Mouse (Mus musculus) embryonic facial prominence, embryonic 10.5 days (tissue): ENCODE measurements around the gene Barx2. TPM values are rescaled to one million over a fixed set of nuclear protein-coding genes. Genes with fewer than 3 reads are reported as not detected.

Experiments used
- DNase-seq: peaks from one replicate; pipeline ENCODE4 v3.0.0-alpha.2; 2017; ENCODE audit warnings: low spot score
- H3K27ac ChIP-seq: fragments of 300-500 bp; sonication (generic); replicated peaks from 2 replicates; pipeline ENCODE4 v1.5.1; 2016; ENCODE audit warnings: mild to moderate bottlenecking
- H3K27me3 ChIP-seq: fragments of 300-500 bp; sonication (generic); replicated peaks from 2 replicates; pipeline ENCODE4 v1.6.1; 2016; ENCODE audit warnings: low read depth, mild to moderate bottlenecking; ENCODE audit not compliant: poor library complexity, severe bottlenecking
- H3K36me3 ChIP-seq: fragments of 300-500 bp; sonication (generic); replicated peaks from 2 replicates; pipeline ENCODE4 v1.6.1; 2016; ENCODE audit warnings: mild to moderate bottlenecking, moderate library complexity
- H3K4me1 ChIP-seq: fragments of 300-500 bp; sonication (generic); 2 replicates; pipeline ENCODE4 v1.6.1; 2016
- H3K4me3 ChIP-seq: fragments of 300-500 bp; sonication (generic); 2 replicates; pipeline ENCODE4 v1.5.1; 2016; ENCODE audit warnings: mild to moderate bottlenecking, moderate library complexity
- H3K9me3 ChIP-seq: fragments of 300-500 bp; sonication (generic); 2 replicates; pipeline ENCODE4 v1.6.1; 2016; ENCODE audit warnings: mild to moderate bottlenecking
- WGBS: fragments of 180-500 bp; shearing (Covaris S2); methylation state at CpG from one replicate; pipeline ENCODE4 v1.1.7; 2016; 5-methylcytosine and 5-hydroxymethylcytosine counted together
- polyA plus RNA-seq: library from polyadenylated mRNA; unstranded; fragments of >200 nt; fragmentation: Nextera tagmentation; extraction: Ambion mirVana; gene quantifications from 2 replicates; pipeline ENCODE4 v1.2.1, GENCODE M21; 2016

Gene Barx2
- polyA plus RNA-seq, 1 experiment from 2014 or later: 0.72 TPM

- peak; percentile 88 for DNase-seq
- Histone ChIP-seq H3K27ac (no peak overlapping the region), H3K4me3 (no peak overlapping the region), H3K36me3 (no peaks in the 10 kb centered on the region), H3K4me1 (peaks cover 5% of the 10 kb centered on the region), H3K27me3 (peaks cover 3% of the 10 kb centered on the region; the same call in 1 of the 2 replicates), H3K9me3 (no peaks in the 10 kb centered on the region)
- WGBS: 21% methylated on average over 22 of the region's 22 CpGs
Measured at GRCm38 (mm10) chr9:31925830-31926624, 12.8 kb upstream of the Barx2 start.

- H3K9me3 ChIP-seq: no peaks in the 10 kb centered on the region
- no peak for DNase-seq
- H3K4me1 ChIP-seq: peaks cover 5% of the 10 kb centered on the region
- no peaks in the 10 kb centered on the region for H3K36me3 ChIP-seq
- no peak overlapping the region for H3K4me3 ChIP-seq
- no peak overlapping the region for H3K27ac ChIP-seq
- H3K27me3 ChIP-seq: peaks cover 28% of the 10 kb centered on the region
- WGBS: 82% methylated on average over 7 of the region's 7 CpGs
Measured at GRCm38 (mm10) chr9:31923529-31923928, 10.3 kb upstream of the Barx2 start.

GRCm38 (mm10) chr9:31919802-31920201 lies 6.5 kb upstream of the Barx2 start:
- Histone ChIP-seq H3K4me1 (peaks cover 9% of the 10 kb centered on the region), H3K36me3 (no peaks in the 10 kb centered on the region), H3K4me3 (no peak overlapping the region), H3K27me3 (peaks cover 66% of the 10 kb centered on the region), H3K27ac (no peak overlapping the region), H3K9me3 (no peaks in the 10 kb centered on the region)
- 52% methylated on average over 1 of the region's 1 CpGs for WGBS
- no peak for DNase-seq

GRCm38 (mm10) chr9:31916421-31916820 lies 3.2 kb upstream of the Barx2 start:
- Histone ChIP-seq H3K27ac (no peak overlapping the region), H3K36me3 (no peaks in the 10 kb centered on the region), H3K4me3 (no peak overlapping the region), H3K4me1 (peaks cover 33% of the 10 kb centered on the region), H3K27me3 (peaks cover 99% of the 10 kb centered on the region), H3K9me3 (no peaks in the 10 kb centered on the region)
- peak; percentile 17 for DNase-seq
- WGBS: 4% methylated on average over 9 of the region's 9 CpGs

GRCm38 (mm10) chr9:31914871-31915270 lies 1.6 kb upstream of the Barx2 start:
- no peaks in the 10 kb centered on the region for H3K36me3 ChIP-seq
- peak; percentile 71 for DNase-seq
- peak overlapping the region; percentile 68 for H3K4me3 ChIP-seq
- H3K9me3 ChIP-seq: no peaks in the 10 kb centered on the region
- under 1% methylated on average over 34 of the region's 34 CpGs for WGBS
- no peak overlapping the region for H3K27ac ChIP-seq
- peaks cover 100% of the 10 kb centered on the region for H3K27me3 ChIP-seq
- H3K4me1 ChIP-seq: peaks cover 33% of the 10 kb centered on the region

- Histone ChIP-seq H3K27me3 (peaks cover 100% of the 10 kb centered on the region), H3K36me3 (no peaks in the 10 kb centered on the region), H3K4me3 (peak overlapping the region; percentile 68), H3K4me1 (peaks cover 33% of the 10 kb centered on the region), H3K27ac (no peak overlapping the region), H3K9me3 (no peaks in the 10 kb centered on the region)
- under 1% methylated on average over 54 of the region's 54 CpGs for WGBS
- peak; percentile 61 for DNase-seq
Measured at GRCm38 (mm10) chr9:31913739-31914591, 703 bp upstream of the Barx2 start.

- Histone ChIP-seq H3K4me3 (peak overlapping the region; percentile 68), H3K9me3 (no peaks in the 10 kb centered on the region), H3K27me3 (peaks cover 100% of the 10 kb centered on the region), H3K4me1 (peaks cover 33% of the 10 kb centered on the region), H3K36me3 (no peaks in the 10 kb centered on the region), H3K27ac (no peak overlapping the region)
- peak; percentile 68 for DNase-seq
- 1% methylated on average over 16 of the region's 16 CpGs for WGBS
Measured at GRCm38 (mm10) chr9:31912553-31912920, 725 bp downstream of the Barx2 start.

GRCm38 (mm10) chr9:31910221-31910620 lies 3.0 kb downstream of the Barx2 start:
- no peak overlapping the region for H3K4me3 ChIP-seq
- no peaks in the 10 kb centered on the region for H3K9me3 ChIP-seq
- H3K27me3 ChIP-seq: peaks cover 92% of the 10 kb centered on the region
- no peak for DNase-seq
- 53% methylated on average over 5 of the region's 5 CpGs for WGBS
- no peak overlapping the region for H3K27ac ChIP-seq
- H3K36me3 ChIP-seq: no peaks in the 10 kb centered on the region
- H3K4me1 ChIP-seq: peaks cover 29% of the 10 kb centered on the region

GRCm38 (mm10) chr9:31901781-31902180 lies 11.5 kb downstream of the Barx2 start:
- H3K27me3 ChIP-seq: peaks cover 19% of the 10 kb centered on the region; the same call in 1 of the 2 replicates
- no peak overlapping the region for H3K4me3 ChIP-seq
- no peak overlapping the region for H3K27ac ChIP-seq
- H3K36me3 ChIP-seq: no peaks in the 10 kb centered on the region
- H3K4me1 ChIP-seq: no peaks in the 10 kb centered on the region
- no peak for DNase-seq
- WGBS: 90% methylated on average over 2 of the region's 2 CpGs
- no peaks in the 10 kb centered on the region for H3K9me3 ChIP-seq

GRCm38 (mm10) chr9:31894775-31895320 lies 18.4 kb downstream of the Barx2 start:
- 32% methylated on average over 10 of the region's 10 CpGs for WGBS
- peak; percentile 18 for DNase-seq
- Histone ChIP-seq H3K4me1 (peaks cover 6% of the 10 kb centered on the region), H3K9me3 (no peaks in the 10 kb centered on the region), H3K4me3 (no peak overlapping the region), H3K36me3 (no peaks in the 10 kb centered on the region), H3K27ac (no peak overlapping the region), H3K27me3 (peaks cover 8% of the 10 kb centered on the region; the same call in 1 of the 2 replicates)

- Histone ChIP-seq H3K27me3 (no peaks in the 10 kb centered on the region), H3K9me3 (no peaks in the 10 kb centered on the region), H3K4me3 (no peak overlapping the region), H3K36me3 (no peaks in the 10 kb centered on the region), H3K4me1 (no peaks in the 10 kb centered on the region), H3K27ac (no peak overlapping the region)
- 83% methylated on average over 4 of the region's 4 CpGs for WGBS
- DNase-seq: no peak
Measured at GRCm38 (mm10) chr9:31888333-31888732, 24.9 kb downstream of the Barx2 start.

GRCm38 (mm10) chr9:31886258-31886657 lies 27.0 kb downstream of the Barx2 start:
- Histone ChIP-seq H3K27ac (no peak overlapping the region), H3K4me1 (no peaks in the 10 kb centered on the region), H3K27me3 (no peaks in the 10 kb centered on the region), H3K4me3 (no peak overlapping the region), H3K36me3 (no peaks in the 10 kb centered on the region), H3K9me3 (no peaks in the 10 kb centered on the region)
- 62% methylated on average over 3 of the region's 3 CpGs for WGBS
- no peak for DNase-seq
